Mouse (Mus musculus): ENCODE results near the gene Wdr45b. TPM values are rescaled to one million over a fixed set of nuclear protein-coding genes. Genes with fewer than 3 reads are reported as not detected.

Gene Wdr45b
- polyA plus RNA-seq (2014; fragmentation: Nextera tagmentation; extraction: Ambion mirVana): 94.4 and 99.2 TPM in 2 replicates

DNA sequence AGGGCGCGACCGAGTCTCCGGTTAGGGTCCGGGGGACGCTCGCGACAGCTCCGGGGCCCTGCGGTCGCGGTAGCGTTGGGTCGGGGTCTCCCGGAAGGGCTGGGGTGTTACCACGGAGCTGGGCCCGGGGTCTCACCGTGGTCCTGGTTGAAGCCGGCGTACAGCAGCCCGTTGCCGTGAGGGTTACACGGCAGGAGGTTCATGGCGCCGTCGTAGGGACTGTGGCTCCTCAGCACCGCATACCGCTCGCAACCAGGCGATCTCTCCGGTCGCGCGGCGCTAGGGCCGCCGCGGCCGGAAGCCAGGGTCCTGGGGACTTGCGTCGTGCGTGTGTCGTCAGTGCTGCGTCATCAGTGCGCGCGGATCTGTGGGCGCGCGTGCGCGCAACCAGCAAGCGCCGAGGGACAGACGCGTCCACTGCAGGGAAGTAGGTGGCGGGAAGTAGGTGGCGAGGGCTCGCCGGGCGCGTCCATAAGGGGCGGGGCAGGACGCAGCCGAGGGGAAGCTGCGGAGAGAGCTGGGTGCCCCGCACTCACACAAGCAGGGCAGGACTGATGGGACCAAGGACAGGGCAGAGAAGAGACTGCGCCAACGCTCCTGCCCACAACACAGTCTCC is at the start of gene Wdr45b:
Gene Wdr45b, minus strand, starts transcription at position 355 of the 617 bp plus-strand sequence.
- peak within 1 kb of the TSS; percentile 88 for H3K9ac ChIP-seq (ENCODE audit: low read length)
- H3K27me3 ChIP-seq (ENCODE audit: control insufficient read depth, insufficient read depth, low read length): no peaks in the 10 kb centered on the region
- H3K4me1 ChIP-seq (ENCODE audit: control insufficient read depth, insufficient read depth, low read length): peaks cover 16% of the 10 kb centered on the region
- H3K27ac ChIP-seq (ENCODE audit: low read depth, low read length): peak within 1 kb of the TSS; percentile 48
- WGBS: under 1% methylated on average over 69 of the region's 69 CpGs
- ATAC-seq (ENCODE audit: low FRiP score) (peak; percentile 97), DNase-seq (ENCODE audit: low spot score, missing footprints) (peak; percentile 100)
- H3K4me2 ChIP-seq: peak within 1 kb of the TSS; percentile 89
- peak within 1 kb of the TSS; percentile 100 for H3K4me3 ChIP-seq (ENCODE audit: low read depth, low read length)
- no peaks in the 10 kb centered on the region for H3K36me3 ChIP-seq (ENCODE audit: control insufficient read depth, insufficient read depth, low read length)
- no peaks in the 10 kb centered on the region for H3K9me3 ChIP-seq (ENCODE audit: control insufficient read depth, low read length)

DNA sequence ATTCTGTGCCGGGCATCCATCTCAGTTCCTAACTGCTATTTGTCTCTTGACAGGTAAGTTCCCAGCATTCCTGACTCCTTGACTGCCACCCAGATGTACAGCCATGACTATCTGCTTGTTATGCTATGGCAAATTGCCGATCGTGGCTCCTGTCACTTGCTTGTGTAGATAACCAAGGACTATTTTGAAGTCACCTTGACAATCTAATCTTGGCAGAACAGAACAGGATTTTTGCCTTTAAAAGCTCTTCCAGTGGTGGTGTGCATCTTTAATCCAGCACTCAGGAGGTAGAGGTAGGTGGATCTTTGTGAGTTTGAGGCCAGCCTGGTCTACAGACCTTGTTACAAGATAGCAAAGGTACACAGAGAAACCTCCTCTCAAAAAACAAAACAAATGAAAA is 38.2 kb upstream of the Wdr45b start:
- H3K4me3 ChIP-seq (ENCODE audit: low read depth, low read length): no peak overlapping the region
- H3K9me3 ChIP-seq (ENCODE audit: control insufficient read depth, low read length): no peaks in the 10 kb centered on the region
- ATAC-seq (ENCODE audit: low FRiP score): no peak
- no peaks in the 10 kb centered on the region for H3K36me3 ChIP-seq (ENCODE audit: control insufficient read depth, insufficient read depth, low read length)
- DNase-seq (ENCODE audit: low spot score, missing footprints): no peak
- WGBS: 88% methylated on average over 3 of the region's 3 CpGs
- H3K27ac ChIP-seq (ENCODE audit: low read depth, low read length): no peak overlapping the region
- H3K4me1 ChIP-seq (ENCODE audit: control insufficient read depth, insufficient read depth, low read length): no peaks in the 10 kb centered on the region
- H3K27me3 ChIP-seq (ENCODE audit: control insufficient read depth, insufficient read depth, low read length): no peaks in the 10 kb centered on the region
- no peak overlapping the region for H3K4me2 ChIP-seq
- no peak overlapping the region for H3K9ac ChIP-seq (ENCODE audit: low read length)

DNA sequence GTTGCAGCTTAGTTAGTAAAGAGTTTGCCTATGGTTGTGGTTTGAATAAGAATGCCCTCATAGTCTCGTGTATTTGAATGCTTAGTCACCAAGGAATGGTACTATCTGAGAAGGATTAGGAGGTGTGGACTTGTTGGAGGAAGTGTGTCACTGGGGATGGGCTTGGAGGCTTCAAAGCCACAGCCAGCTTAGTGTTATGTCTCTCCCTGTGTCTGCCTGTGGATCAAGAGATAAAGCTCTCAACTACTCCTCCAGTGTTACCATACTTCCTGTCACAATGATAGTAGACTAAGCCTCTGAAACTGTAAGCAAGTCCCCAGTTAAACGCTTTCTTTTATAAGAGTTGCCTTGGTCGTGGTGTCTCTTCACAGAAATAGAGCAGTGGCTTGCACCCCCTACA is 36.5 kb upstream of the Wdr45b start:
- H3K36me3 ChIP-seq (ENCODE audit: control insufficient read depth, insufficient read depth, low read length): no peaks in the 10 kb centered on the region
- no peaks in the 10 kb centered on the region for H3K4me1 ChIP-seq (ENCODE audit: control insufficient read depth, insufficient read depth, low read length)
- ATAC-seq (ENCODE audit: low FRiP score) (no peak), DNase-seq (ENCODE audit: low spot score, missing footprints) (no peak)
- H3K4me3 ChIP-seq (ENCODE audit: low read depth, low read length): no peak overlapping the region
- no peak overlapping the region for H3K4me2 ChIP-seq
- no peak overlapping the region for H3K9ac ChIP-seq (ENCODE audit: low read length)
- H3K27ac ChIP-seq (ENCODE audit: low read depth, low read length): no peak overlapping the region
- no peaks in the 10 kb centered on the region for H3K9me3 ChIP-seq (ENCODE audit: control insufficient read depth, low read length)
- WGBS: 69% methylated on average over 3 of the region's 3 CpGs
- peaks cover 8% of the 10 kb centered on the region; the same call in 1 of the 2 replicates for H3K27me3 ChIP-seq (ENCODE audit: control insufficient read depth, insufficient read depth, low read length)

DNA sequence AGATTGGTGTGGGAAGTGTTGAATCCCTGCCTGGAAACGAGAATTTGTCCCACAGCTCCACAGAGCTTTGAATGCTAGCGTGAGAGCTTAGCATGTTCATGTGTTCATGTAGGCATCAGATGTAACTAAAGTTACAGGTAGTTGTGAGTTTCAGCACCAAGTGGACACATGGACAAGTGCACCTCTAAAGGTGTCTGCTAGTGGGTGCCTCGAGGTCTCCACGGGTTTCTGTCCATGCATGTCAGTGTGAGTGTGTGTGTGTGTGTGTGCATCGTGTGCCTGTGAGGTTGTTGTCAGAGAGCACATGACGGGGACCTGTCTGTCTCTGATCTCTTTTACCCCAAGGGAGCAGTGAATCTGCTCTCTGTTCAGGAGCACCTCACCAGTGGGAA is 34.3 kb upstream of the Wdr45b start:
- H3K4me2 ChIP-seq: peak overlapping the region; percentile 82
- no peak; the same call in 1 of the 2 replicates for ATAC-seq (ENCODE audit: low FRiP score)
- no peak for DNase-seq (ENCODE audit: low spot score, missing footprints)
- H3K9ac ChIP-seq (ENCODE audit: low read length): no peak overlapping the region
- H3K9me3 ChIP-seq (ENCODE audit: control insufficient read depth, low read length): no peaks in the 10 kb centered on the region
- no peaks in the 10 kb centered on the region for H3K4me1 ChIP-seq (ENCODE audit: control insufficient read depth, insufficient read depth, low read length)
- peaks cover 8% of the 10 kb centered on the region; the same call in 1 of the 2 replicates for H3K27me3 ChIP-seq (ENCODE audit: control insufficient read depth, insufficient read depth, low read length)
- no peak overlapping the region for H3K27ac ChIP-seq (ENCODE audit: low read depth, low read length)
- WGBS: 10% methylated on average over 6 of the region's 6 CpGs
- H3K36me3 ChIP-seq (ENCODE audit: control insufficient read depth, insufficient read depth, low read length): no peaks in the 10 kb centered on the region
- peak overlapping the region; percentile 51 for H3K4me3 ChIP-seq (ENCODE audit: low read depth, low read length)

DNA sequence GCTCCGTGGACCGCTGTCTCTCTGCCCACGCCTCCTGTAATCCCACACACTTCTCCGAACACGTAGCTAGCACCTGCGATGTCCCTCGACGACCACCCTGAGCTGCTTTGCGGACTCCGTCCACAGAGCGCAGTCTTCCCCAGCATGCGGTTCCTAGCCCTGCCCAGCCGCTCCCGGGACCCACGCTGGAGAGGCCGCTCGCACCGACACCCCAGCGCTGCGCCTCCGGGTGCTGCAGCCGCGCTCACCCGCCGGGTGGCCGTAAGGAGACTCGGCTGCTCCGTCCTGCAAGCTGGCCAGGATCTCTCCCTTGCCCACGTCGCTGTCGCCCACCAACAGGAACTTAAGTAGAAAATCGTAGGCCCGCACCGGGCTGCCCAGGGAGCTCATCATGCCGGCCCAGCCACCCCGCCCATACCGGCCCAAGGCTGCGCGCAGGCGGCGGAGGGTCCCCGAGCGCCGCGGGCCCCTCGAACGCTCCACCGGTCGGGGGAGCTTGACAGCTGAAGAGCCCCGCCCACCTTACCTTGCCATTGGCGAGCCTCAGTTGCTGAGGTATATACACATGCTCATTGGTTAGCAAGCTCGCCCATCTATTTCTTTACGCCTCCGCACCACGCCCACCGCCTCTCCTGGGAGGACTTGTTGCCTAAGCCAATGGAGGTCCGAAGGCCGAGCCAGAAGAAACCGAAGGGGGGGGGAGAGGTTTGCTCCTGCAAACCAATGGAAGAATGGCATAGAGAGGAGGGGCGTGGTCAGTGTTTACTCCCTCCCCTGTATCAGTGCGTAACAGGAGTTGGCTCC is 33.7 kb upstream of the Wdr45b start, which contains the start of gene Rab40b:
Gene Rab40b, minus strand, starts transcription at position 502 of the 804 bp plus-strand sequence.
- H3K27ac ChIP-seq (ENCODE audit: low read depth, low read length): no peak within 1 kb of the TSS
- peaks cover 8% of the 10 kb centered on the region; the same call in 1 of the 2 replicates for H3K27me3 ChIP-seq (ENCODE audit: control insufficient read depth, insufficient read depth, low read length)
- no peaks in the 10 kb centered on the region for H3K9me3 ChIP-seq (ENCODE audit: control insufficient read depth, low read length)
- no peaks in the 10 kb centered on the region for H3K36me3 ChIP-seq (ENCODE audit: control insufficient read depth, insufficient read depth, low read length)
- 1% methylated on average over 61 of the region's 61 CpGs for WGBS
- H3K4me3 ChIP-seq (ENCODE audit: low read depth, low read length): peak within 1 kb of the TSS; percentile 51
- H3K4me2 ChIP-seq: peak within 1 kb of the TSS; percentile 82
- peak within 1 kb of the TSS; percentile 50; the same call in 1 of the 2 replicates for H3K9ac ChIP-seq (ENCODE audit: low read length)
- DNase-seq (ENCODE audit: low spot score, missing footprints) (peak; percentile 98), ATAC-seq (ENCODE audit: low FRiP score) (peak; percentile 99)
- H3K4me1 ChIP-seq (ENCODE audit: control insufficient read depth, insufficient read depth, low read length): no peaks in the 10 kb centered on the region

DNA sequence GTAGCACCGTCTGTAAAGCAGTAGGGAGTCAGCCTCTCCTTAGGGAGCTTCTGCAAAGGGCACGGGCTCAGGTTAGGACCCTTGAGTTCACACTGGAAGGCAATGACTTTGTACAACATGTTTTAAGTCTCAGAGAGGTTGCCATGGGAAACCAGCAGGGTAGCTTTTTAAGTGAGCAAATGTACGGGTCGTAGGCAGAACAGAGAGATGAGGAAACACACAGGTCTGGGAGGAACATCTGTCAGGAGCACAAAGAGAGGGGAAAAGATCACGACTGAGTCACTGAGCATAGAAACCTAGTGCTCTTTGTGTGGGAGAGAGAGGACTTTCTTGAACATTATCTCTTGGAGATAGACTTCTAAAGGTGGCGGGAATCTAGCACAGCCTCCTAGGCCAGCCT is 26.0 kb upstream of the Wdr45b start:
- WGBS: 20% methylated on average over 6 of the region's 6 CpGs
- Histone ChIP-seq H3K9me3 (ENCODE audit: control insufficient read depth, low read length) (peaks cover 4% of the 10 kb centered on the region; the same call in 1 of the 2 replicates), H3K9ac (ENCODE audit: low read length) (no peak overlapping the region), H3K36me3 (ENCODE audit: control insufficient read depth, insufficient read depth, low read length) (no peaks in the 10 kb centered on the region), H3K4me1 (ENCODE audit: control insufficient read depth, insufficient read depth, low read length) (peaks cover 3% of the 10 kb centered on the region), H3K27ac (ENCODE audit: low read depth, low read length) (no peak overlapping the region), H3K4me3 (ENCODE audit: low read depth, low read length) (no peak overlapping the region), H3K27me3 (ENCODE audit: control insufficient read depth, insufficient read depth, low read length) (no peaks in the 10 kb centered on the region), H3K4me2 (no peak overlapping the region)
- DNase-seq (ENCODE audit: low spot score, missing footprints): peak; percentile 75
- no peak for ATAC-seq (ENCODE audit: low FRiP score)

DNA sequence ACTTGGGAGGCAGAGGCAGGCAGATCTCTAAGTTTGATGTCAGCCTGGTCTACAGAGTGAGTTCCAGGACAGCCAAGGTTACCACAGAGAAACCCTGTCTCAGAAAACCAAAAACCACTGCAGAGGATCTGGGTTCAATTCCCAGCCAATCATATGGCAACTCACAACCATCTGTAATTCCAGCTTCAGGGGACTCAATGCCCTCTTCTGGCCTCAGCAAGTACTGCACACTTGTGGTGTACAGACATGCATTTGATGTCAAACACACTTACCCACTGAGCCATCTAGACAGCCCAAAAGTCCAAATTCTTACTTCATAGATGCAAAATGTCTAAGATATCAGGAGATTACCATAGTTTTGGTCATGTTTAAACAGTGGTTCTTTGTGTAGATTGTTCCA is 24.4 kb upstream of the Wdr45b start:
- Histone ChIP-seq H3K27me3 (ENCODE audit: control insufficient read depth, insufficient read depth, low read length) (no peaks in the 10 kb centered on the region), H3K27ac (ENCODE audit: low read depth, low read length) (no peak overlapping the region), H3K4me1 (ENCODE audit: control insufficient read depth, insufficient read depth, low read length) (peaks cover 3% of the 10 kb centered on the region), H3K4me2 (no peak overlapping the region), H3K9me3 (ENCODE audit: control insufficient read depth, low read length) (peaks cover 4% of the 10 kb centered on the region; the same call in 1 of the 2 replicates), H3K4me3 (ENCODE audit: low read depth, low read length) (no peak overlapping the region), H3K36me3 (ENCODE audit: control insufficient read depth, insufficient read depth, low read length) (no peaks in the 10 kb centered on the region), H3K9ac (ENCODE audit: low read length) (no peak overlapping the region)
- ATAC-seq (ENCODE audit: low FRiP score) (no peak), DNase-seq (ENCODE audit: low spot score, missing footprints) (peak; percentile 54)

DNA sequence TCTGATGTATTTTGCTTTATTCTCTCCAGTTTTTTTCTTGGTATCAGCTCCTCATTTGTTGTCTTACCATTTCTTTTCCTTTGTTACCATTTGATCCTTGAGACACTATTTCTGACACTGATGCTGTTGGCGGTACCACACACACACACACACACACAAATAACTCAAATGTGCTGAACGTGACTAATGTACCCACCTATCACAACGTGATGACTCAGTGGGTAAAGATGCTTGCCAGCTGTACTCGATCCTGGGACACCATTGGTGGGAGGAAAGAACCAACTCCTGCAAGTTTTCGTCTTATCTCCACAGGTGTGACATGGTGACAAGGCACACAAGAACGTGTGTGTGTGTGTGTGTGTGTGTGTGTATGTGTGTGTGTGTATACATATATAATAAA is 19.1 kb upstream of the Wdr45b start:
- Histone ChIP-seq H3K4me1 (ENCODE audit: control insufficient read depth, insufficient read depth, low read length) (no peaks in the 10 kb centered on the region), H3K4me2 (no peak overlapping the region), H3K9ac (ENCODE audit: low read length) (no peak overlapping the region), H3K4me3 (ENCODE audit: low read depth, low read length) (no peak overlapping the region), H3K27ac (ENCODE audit: low read depth, low read length) (no peak overlapping the region), H3K36me3 (ENCODE audit: control insufficient read depth, insufficient read depth, low read length) (no peaks in the 10 kb centered on the region), H3K27me3 (ENCODE audit: control insufficient read depth, insufficient read depth, low read length) (no peaks in the 10 kb centered on the region), H3K9me3 (ENCODE audit: control insufficient read depth, low read length) (no peaks in the 10 kb centered on the region)
- WGBS: 70% methylated on average over 6 of the region's 6 CpGs
- no peak for DNase-seq (ENCODE audit: low spot score, missing footprints)
- ATAC-seq (ENCODE audit: low FRiP score): no peak

DNA sequence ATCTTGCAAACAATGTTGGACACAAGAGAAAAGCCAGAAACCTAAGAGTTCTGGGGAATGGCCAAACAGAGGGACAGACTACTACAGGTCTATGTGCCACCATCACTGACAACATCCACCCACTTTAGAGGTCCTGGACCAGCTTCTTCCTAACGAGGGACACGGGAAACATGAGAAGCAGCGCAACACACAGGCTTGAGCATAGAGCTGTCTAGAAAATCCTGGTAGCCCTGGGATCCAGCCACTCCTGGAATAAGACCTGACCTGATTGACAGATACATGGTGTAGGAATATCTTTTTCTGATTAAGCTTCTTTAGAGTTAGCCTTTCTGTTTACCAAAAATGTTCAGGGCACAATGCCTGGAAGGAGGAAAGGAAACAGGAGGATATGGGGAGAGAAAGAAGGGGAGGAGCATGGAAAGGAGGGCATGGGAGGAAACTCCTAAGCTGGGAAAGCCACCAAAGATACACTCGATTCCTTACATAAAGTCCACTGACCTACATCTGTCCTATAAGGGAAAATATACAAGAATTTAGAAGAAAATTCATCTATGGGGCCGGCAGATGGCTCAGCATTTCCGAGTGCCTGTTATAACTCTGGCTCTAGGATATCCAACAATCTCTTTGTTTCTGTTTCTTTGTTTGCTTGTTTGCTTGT is 16.2 kb upstream of the Wdr45b start:
- no peak overlapping the region for H3K27ac ChIP-seq (ENCODE audit: low read depth, low read length)

More for the DNA sequence above, 16.2 kb upstream of the Wdr45b start:
- Histone ChIP-seq H3K4me1 (ENCODE audit: control insufficient read depth, insufficient read depth, low read length) (no peaks in the 10 kb centered on the region), H3K4me2 (no peak overlapping the region), H3K4me3 (ENCODE audit: low read depth, low read length) (no peak overlapping the region), H3K27me3 (ENCODE audit: control insufficient read depth, insufficient read depth, low read length) (no peaks in the 10 kb centered on the region), H3K9ac (ENCODE audit: low read length) (no peak overlapping the region), H3K36me3 (ENCODE audit: control insufficient read depth, insufficient read depth, low read length) (no peaks in the 10 kb centered on the region), H3K9me3 (ENCODE audit: control insufficient read depth, low read length) (no peaks in the 10 kb centered on the region)
- 81% methylated on average over 6 of the region's 6 CpGs for WGBS
- DNase-seq (ENCODE audit: low spot score, missing footprints) (peak; percentile 26), ATAC-seq (ENCODE audit: low FRiP score) (no peak)
